Mouse (Mus musculus) forebrain, embryonic 12.5 days (tissue): ENCODE results near the gene Slpi. TPM values are rescaled to one million over a fixed set of nuclear protein-coding genes. Genes with fewer than 3 reads are reported as not detected.

Experiments
- ATAC-seq: fragments of 200-750 bp; cut with Nextera tagmentation; 2 replicates; pipeline ENCODE4 v1.8.0; 2017; ENCODE audit warnings: moderate TSS enrichment; ENCODE audit not compliant: low FRiP score
- H3K27ac ChIP-seq: fragments of 300-500 bp; sonication (generic); 2 replicates; pipeline ENCODE4 v1.5.1; 2016; ENCODE audit warnings: mild to moderate bottlenecking
- H3K27me3 ChIP-seq: fragments of 300-500 bp; sonication (generic); 2 replicates; pipeline ENCODE4 v1.6.1; 2016; ENCODE audit warnings: mild to moderate bottlenecking
- H3K36me3 ChIP-seq: fragments of 300-500 bp; sonication (generic); replicated peaks from 2 replicates; pipeline ENCODE4 v1.6.1; 2016; ENCODE audit warnings: mild to moderate bottlenecking
- H3K4me1 ChIP-seq: fragments of 300-500 bp; sonication (generic); 2 replicates; pipeline ENCODE4 v1.6.1; 2016
- H3K4me2 ChIP-seq: fragments of 300-500 bp; sonication (generic); 2 replicates; pipeline ENCODE4 v1.6.1; 2016; ENCODE audit warnings: mild to moderate bottlenecking, moderate library complexity
- H3K4me3 ChIP-seq: fragments of 300-500 bp; sonication (generic); replicated peaks from 2 replicates; pipeline ENCODE4 v1.5.1; 2016; ENCODE audit warnings: mild to moderate bottlenecking
- H3K9ac ChIP-seq: fragments of 300-500 bp; sonication (generic); 2 replicates; pipeline ENCODE4 v1.6.1; 2016; ENCODE audit warnings: mild to moderate bottlenecking
- H3K9me3 ChIP-seq: fragments of 300-500 bp; sonication (generic); 2 replicates; pipeline ENCODE4 v1.6.1; 2016
- WGBS: fragments of 180-500 bp; shearing (Covaris S2); methylation state at CpG from one replicate; pipeline ENCODE4 v1.1.7; 2016; 5-methylcytosine and 5-hydroxymethylcytosine counted together
- polyA plus RNA-seq: library from polyadenylated mRNA; unstranded; fragments of >200 nt; fragmentation: Nextera tagmentation; extraction: Ambion mirVana; gene quantifications from 2 replicates; pipeline ENCODE4 v1.2.1, GENCODE M21; 2016

Slpi gene
- polyA plus RNA-seq, 1 experiment from 2014 or later, result 0.41 TPM

- H3K4me2 ChIP-seq, result peak overlapping the region; percentile 69
- peaks cover 16% of the 10 kb centered on the region for H3K4me1 ChIP-seq
- WGBS, result 1% methylated on average over 30 of the region's 30 CpGs
- ATAC-seq, result peak; percentile 74
- H3K27ac ChIP-seq, result no peak overlapping the region
- peak overlapping the region; percentile 36; the same call in 1 of the 2 replicates for H3K9ac ChIP-seq
- no peaks in the 10 kb centered on the region for H3K9me3 ChIP-seq
- H3K36me3 ChIP-seq, result no peaks in the 10 kb centered on the region
- H3K27me3 ChIP-seq, result peaks cover 67% of the 10 kb centered on the region
- H3K4me3 ChIP-seq, result peak overlapping the region; percentile 49
Observed at GRCm38 (mm10) chr2:164389499-164389898, 604 bp upstream of the Slpi start.

- WGBS, result 11% methylated on average over 8 of the region's 8 CpGs
- no peak overlapping the region for H3K4me2 ChIP-seq
Observed at GRCm38 (mm10) chr2:164386953-164387352, 1.9 kb downstream of the Slpi start.

GRCm38 (mm10) chr2:164385927-164386763 lies 2.8 kb downstream of the Slpi start:
- H3K4me1 ChIP-seq, result peaks cover 16% of the 10 kb centered on the region
- H3K27ac ChIP-seq, result no peak overlapping the region
- 6% methylated on average over 18 of the region's 18 CpGs for WGBS
- no peak overlapping the region for H3K9ac ChIP-seq
- H3K4me2 ChIP-seq, result peak overlapping the region; percentile 35
- H3K27me3 ChIP-seq, result peaks cover 50% of the 10 kb centered on the region
- H3K9me3 ChIP-seq, result no peaks in the 10 kb centered on the region
- peak; percentile 78 for ATAC-seq
- H3K4me3 ChIP-seq, result no peak overlapping the region
- no peaks in the 10 kb centered on the region for H3K36me3 ChIP-seq

More at GRCm38 (mm10) chr2:164386953-164387352, 1.9 kb downstream of the Slpi start:
- Histone ChIP-seq H3K27ac (no peak overlapping the region), H3K9ac (no peak overlapping the region), H3K9me3 (no peaks in the 10 kb centered on the region), H3K27me3 (peaks cover 55% of the 10 kb centered on the region), H3K36me3 (no peaks in the 10 kb centered on the region), H3K4me1 (peaks cover 16% of the 10 kb centered on the region), H3K4me3 (no peak overlapping the region)
- no peak for ATAC-seq

- Histone ChIP-seq H3K9me3 (no peaks in the 10 kb centered on the region), H3K27ac (no peak overlapping the region), H3K36me3 (no peaks in the 10 kb centered on the region), H3K27me3 (peaks cover 33% of the 10 kb centered on the region), H3K9ac (no peak overlapping the region), H3K4me3 (no peak overlapping the region), H3K4me1 (peaks cover 13% of the 10 kb centered on the region), H3K4me2 (no peak overlapping the region)
- WGBS, result 76% methylated on average over 11 of the region's 11 CpGs
- ATAC-seq, result no peak
Observed at GRCm38 (mm10) chr2:164383656-164384399, 5.1 kb downstream of the Slpi start.

GRCm38 (mm10) chr2:164382971-164383370 lies 5.9 kb downstream of the Slpi start:
- WGBS, result 90% methylated on average over 3 of the region's 3 CpGs
- Histone ChIP-seq H3K36me3 (no peaks in the 10 kb centered on the region), H3K27ac (no peak overlapping the region), H3K9ac (no peak overlapping the region), H3K27me3 (peaks cover 25% of the 10 kb centered on the region), H3K9me3 (no peaks in the 10 kb centered on the region), H3K4me2 (no peak overlapping the region), H3K4me3 (no peak overlapping the region), H3K4me1 (peaks cover 11% of the 10 kb centered on the region)
- ATAC-seq, result no peak

- Histone ChIP-seq H3K4me3 (no peak overlapping the region), H3K4me2 (no peak overlapping the region), H3K9me3 (no peaks in the 10 kb centered on the region), H3K36me3 (no peaks in the 10 kb centered on the region), H3K27me3 (peaks cover 12% of the 10 kb centered on the region; the same call in 1 of the 2 replicates), H3K4me1 (peaks cover 11% of the 10 kb centered on the region), H3K27ac (no peak overlapping the region), H3K9ac (no peak overlapping the region)
- WGBS, result 79% methylated on average over 8 of the region's 8 CpGs
- ATAC-seq, result no peak
Observed at GRCm38 (mm10) chr2:164381726-164382125, 7.2 kb downstream of the Slpi start.

- Histone ChIP-seq H3K27me3 (no peaks in the 10 kb centered on the region), H3K4me1 (no peaks in the 10 kb centered on the region), H3K9me3 (no peaks in the 10 kb centered on the region), H3K27ac (no peak overlapping the region), H3K9ac (no peak overlapping the region), H3K36me3 (no peaks in the 10 kb centered on the region), H3K4me2 (no peak overlapping the region), H3K4me3 (no peak overlapping the region)
- 91% methylated on average over 15 of the region's 15 CpGs for WGBS
- no peak for ATAC-seq
Observed at GRCm38 (mm10) chr2:164377478-164378426, 11.1 kb downstream of the Slpi start.

GRCm38 (mm10) chr2:164373187-164373586 lies 15.7 kb downstream of the Slpi start:
- Histone ChIP-seq H3K27me3 (no peaks in the 10 kb centered on the region), H3K4me3 (no peak overlapping the region), H3K4me2 (no peak overlapping the region), H3K9ac (no peak overlapping the region), H3K27ac (no peak overlapping the region), H3K4me1 (no peaks in the 10 kb centered on the region), H3K36me3 (no peaks in the 10 kb centered on the region), H3K9me3 (no peaks in the 10 kb centered on the region)
- WGBS, result 64% methylated on average over 4 of the region's 4 CpGs
- ATAC-seq, result no peak

- Histone ChIP-seq H3K27ac (no peak overlapping the region), H3K4me3 (no peak overlapping the region), H3K27me3 (no peaks in the 10 kb centered on the region), H3K9me3 (no peaks in the 10 kb centered on the region), H3K4me1 (no peaks in the 10 kb centered on the region), H3K36me3 (no peaks in the 10 kb centered on the region), H3K9ac (no peak overlapping the region), H3K4me2 (no peak overlapping the region)
- 45% methylated on average over 3 of the region's 3 CpGs for WGBS
- ATAC-seq, result no peak
Observed at GRCm38 (mm10) chr2:164372408-164373053, 16.4 kb downstream of the Slpi start.

- Histone ChIP-seq H3K4me3 (no peak overlapping the region), H3K27ac (no peak overlapping the region)
- no peak for ATAC-seq
Observed at GRCm38 (mm10) chr2:164371371-164371770, 17.5 kb downstream of the Slpi start.

GRCm38 (mm10) chr2:164368620-164369105 lies 20.2 kb downstream of the Slpi start:
- no peak overlapping the region for H3K4me2 ChIP-seq
- 86% methylated on average over 6 of the region's 6 CpGs for WGBS
- H3K9me3 ChIP-seq, result no peaks in the 10 kb centered on the region
- no peak overlapping the region for H3K4me3 ChIP-seq
- no peaks in the 10 kb centered on the region for H3K4me1 ChIP-seq
- H3K9ac ChIP-seq, result no peak overlapping the region
- H3K27me3 ChIP-seq, result no peaks in the 10 kb centered on the region; the same call in 1 of the 2 replicates
- no peaks in the 10 kb centered on the region for H3K36me3 ChIP-seq
- no peak for ATAC-seq
- H3K27ac ChIP-seq, result no peak overlapping the region

More at GRCm38 (mm10) chr2:164371371-164371770, 17.5 kb downstream of the Slpi start:
- Histone ChIP-seq H3K4me1 (no peaks in the 10 kb centered on the region), H3K4me2 (no peak overlapping the region), H3K27me3 (no peaks in the 10 kb centered on the region), H3K36me3 (no peaks in the 10 kb centered on the region), H3K9ac (no peak overlapping the region), H3K9me3 (no peaks in the 10 kb centered on the region)
- 90% methylated on average over 3 of the region's 3 CpGs for WGBS
